Comparison of ENCODE assay signal across 9 mouse cellular contexts in the genomic region with DNA sequence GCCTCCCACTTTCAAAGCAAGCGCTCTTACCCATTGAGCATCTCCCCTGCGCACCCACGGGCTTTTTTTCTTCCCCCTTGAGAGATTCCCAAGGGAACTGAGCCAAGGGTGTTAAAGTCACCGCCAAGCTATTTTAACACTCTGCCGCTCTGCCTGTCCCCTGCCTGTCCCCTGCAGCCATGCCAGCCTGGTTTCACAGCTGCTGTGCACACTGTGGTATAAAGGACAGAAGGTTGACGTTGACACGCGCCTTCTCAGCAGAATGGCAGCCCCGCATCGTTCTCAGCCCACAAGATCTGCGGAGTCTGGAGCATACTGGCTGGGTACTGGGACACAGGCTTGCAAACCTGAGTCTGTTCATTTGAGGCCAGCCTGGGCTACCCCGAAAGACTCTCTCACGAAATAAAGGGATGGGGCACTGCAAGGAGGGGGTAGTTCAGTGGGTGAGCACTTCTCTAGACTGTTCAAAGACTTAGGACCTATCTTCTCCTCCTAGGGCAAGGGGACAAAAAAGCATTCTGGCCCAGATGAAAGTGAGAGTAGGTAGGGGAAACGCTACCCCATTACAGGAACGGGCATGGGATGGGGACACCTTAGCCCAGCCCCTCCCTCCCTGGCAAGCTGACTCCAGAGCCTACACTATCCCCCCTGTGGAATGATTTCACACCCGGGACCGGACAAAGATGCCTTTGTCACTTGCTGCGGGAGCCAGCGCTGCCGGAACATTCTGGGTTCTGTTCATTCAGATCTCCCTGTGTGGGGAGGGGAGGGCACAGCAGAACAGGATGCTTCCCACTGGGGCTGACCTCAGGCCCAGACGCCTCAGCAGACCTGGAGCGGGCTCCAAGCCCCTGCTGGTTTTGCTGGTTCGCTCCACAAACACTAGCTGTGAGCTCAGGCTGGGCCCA. TPM values are rescaled to one million over a fixed set of nuclear protein-coding genes. Genes with fewer than 3 reads are reported as not detected.
DNase-seq lines count a peak whose midpoint lies in the region; ATAC-seq lines count a peak whose summit lies in the region.
"Had no signal": no experiment of that assay in that cellular context is flagged by ENCODE, and none has a peak within 500 bp of the region (broad histone marks: within the 10 kb centered on the region; RNA-seq: fewer than 3 reads in every experiment).

No protein-coding gene starts in this region.

- 27% methylated on average over 23 of the region's 23 CpGs for WGBS in forebrain, embryonic 16.5 days
- 47% methylated on average over 23 of the region's 23 CpGs for WGBS in neural tube, embryonic 12.5 days
- WGBS in liver, embryonic 12.5 days (ENCODE audit: insufficient replicate concordance) = 76% methylated on average over 23 of the region's 23 CpGs

- peak; percentile 48 to 81 for DNase-seq in layer of hippocampus, adult 18-20 months (ENCODE audit: low spot score in 2 of 2)
- no peak for DNase-seq in layer of hippocampus, postnatal 25 days (ENCODE audit: extremely low spot score in 1 of 2, low spot score in 1 of 2)
- DNase-seq in layer of hippocampus, adult 8-10 months (ENCODE audit: low spot score in 2 of 2) = peak; percentile 71 to 77
- no peak for DNase-seq in MN1 (ENCODE audit: low spot score)

- H3K4me1 ChIP-seq in forebrain, embryonic 16.5 days (replicated peaks; ENCODE audit: control insufficient read depth, insufficient read depth, low read length) = peaks cover 26% of the 10 kb centered on the region
- H3K4me1 ChIP-seq in neural tube, embryonic 12.5 days = peaks cover 34% of the 10 kb centered on the region
- peaks cover 43% of the 10 kb centered on the region for H3K4me1 ChIP-seq in liver, embryonic 12.5 days

- H3K27ac ChIP-seq in forebrain, embryonic 16.5 days (ENCODE audit: low read length) = peak overlapping the region; percentile 82
- H3K27ac ChIP-seq in neural tube, embryonic 12.5 days = peak overlapping the region; percentile 59
- H3K27ac ChIP-seq in liver, embryonic 12.5 days = no peak overlapping the region
- H3K27ac ChIP-seq: heart, adult 2 months had no signal

- H3K9ac ChIP-seq in forebrain, embryonic 16.5 days (replicated peaks; ENCODE audit: low read depth, low read length) = peak overlapping the region; percentile 11; the same call in 1 of the 2 replicates
- 0 out of 2 replicates have a peak overlapping the region, but pooled peaks have one; percentile 39 for H3K9ac ChIP-seq in neural tube, embryonic 12.5 days
- H3K9ac ChIP-seq in liver, embryonic 12.5 days = no peak overlapping the region

- ATAC-seq in forebrain, embryonic 16.5 days = peak; percentile 85
- peak; percentile 76 for ATAC-seq in neural tube, embryonic 12.5 days (ENCODE audit: low FRiP score, low read depth)
- ATAC-seq in liver, embryonic 12.5 days = no peak
- ATAC-seq in erythroid progenitor cell, adult 5-6 weeks (replicated peaks; ENCODE audit: low FRiP score, poor library complexity, severe bottlenecking) = no peak

- H3K36me3 ChIP-seq in forebrain, embryonic 16.5 days (ENCODE audit: control insufficient read depth, insufficient read depth) = no peaks in the 10 kb centered on the region
- H3K36me3 ChIP-seq in neural tube, embryonic 12.5 days = no peaks in the 10 kb centered on the region
- H3K36me3 ChIP-seq in liver, embryonic 12.5 days = peaks cover 20% of the 10 kb centered on the region

- no peak overlapping the region for H3K4me3 ChIP-seq in forebrain, embryonic 16.5 days (replicated peaks; ENCODE audit: low read length)
- no peak overlapping the region for H3K4me3 ChIP-seq in neural tube, embryonic 12.5 days
- H3K4me3 ChIP-seq in liver, embryonic 12.5 days = no peak overlapping the region
- H3K4me3 ChIP-seq: heart, adult 2 months had no signal

- no peaks in the 10 kb centered on the region for H3K27me3 ChIP-seq in forebrain, embryonic 16.5 days (replicated peaks; ENCODE audit: control insufficient read depth, insufficient read depth, low read length)
- no peaks in the 10 kb centered on the region for H3K27me3 ChIP-seq in neural tube, embryonic 12.5 days (replicated peaks)
- no peaks in the 10 kb centered on the region for H3K27me3 ChIP-seq in liver, embryonic 12.5 days (replicated peaks)

- H3K4me2 ChIP-seq in forebrain, embryonic 16.5 days (ENCODE audit: low read length) = 0 out of 2 replicates have a peak overlapping the region, but pooled peaks have one; percentile 1
- H3K4me2 ChIP-seq in neural tube, embryonic 12.5 days (replicated peaks) = 0 out of 2 replicates have a peak overlapping the region, but pooled peaks have one; percentile 14
- no peak overlapping the region for H3K4me2 ChIP-seq in liver, embryonic 12.5 days

- H3K9me3 ChIP-seq in forebrain, embryonic 16.5 days (ENCODE audit: control insufficient read depth, low read length) = no peaks in the 10 kb centered on the region
- H3K9me3 ChIP-seq in neural tube, embryonic 12.5 days = 0 out of 2 replicates have a peak, but pooled peaks cover 6% of the 10 kb centered on the region
- H3K9me3 ChIP-seq in liver, embryonic 12.5 days (replicated peaks) = peaks cover 10% of the 10 kb centered on the region; the same call in 1 of the 2 replicates

RNA-seq across cellular contexts. Expression of gene Prex1, which starts 21.8 kb away (rescaled TPM):
- 10 to 100 TPM; 67.8 to 68.8 TPM for total RNA-seq in layer of hippocampus, adult 18-20 months (2021)
- total RNA-seq in layer of hippocampus, postnatal 25 days (2021) = 10 to 100 TPM; 75.4 to 85.2 TPM
- 38.5 and 40.5 TPM in 2 replicates for polyA plus RNA-seq in forebrain, embryonic 16.5 days (2015; fragmentation: Nextera tagmentation; extraction: Ambion mirVana)
- total RNA-seq in layer of hippocampus, adult 8-10 months (2022) = 10 to 100 TPM; 67.2 to 81.3 (median 74.2) TPM
- polyA plus RNA-seq in neural tube, embryonic 12.5 days (2016; fragmentation: Nextera tagmentation; extraction: Ambion mirVana) = 45.3 and 47.8 TPM in 2 replicates
- 16.4 and 17.5 TPM in 2 replicates for polyA plus RNA-seq in liver, embryonic 12.5 days (2016; fragmentation: Nextera tagmentation; extraction: Ambion mirVana)
- total RNA-seq in erythroid progenitor cell, adult 5-6 weeks (2015; ENCODE audit: low replicate concordance) = 24.9 and 86.4 TPM in 2 replicates
- 60.8 and 88.9 TPM in 2 replicates for total RNA-seq in erythroid progenitor cell, adult 5-6 weeks (2017; ENCODE audit: low replicate concordance)

Comparison
In these comparisons a context has a peak if more than half of its experiments do, and no peak if none do; other contexts are left out.
1. DNase-seq: peak in layer of hippocampus, adult 18-20 months (2 of 2) and layer of hippocampus, adult 8-10 months (2 of 2); none in layer of hippocampus, postnatal 25 days (0 of 2) and MN1 (single experiment).
2. ATAC-seq: peak in forebrain, embryonic 16.5 days (single experiment) and neural tube, embryonic 12.5 days (single experiment); none in liver, embryonic 12.5 days (single experiment) and erythroid progenitor cell, adult 5-6 weeks (single experiment).